In the genomic region with DNA sequence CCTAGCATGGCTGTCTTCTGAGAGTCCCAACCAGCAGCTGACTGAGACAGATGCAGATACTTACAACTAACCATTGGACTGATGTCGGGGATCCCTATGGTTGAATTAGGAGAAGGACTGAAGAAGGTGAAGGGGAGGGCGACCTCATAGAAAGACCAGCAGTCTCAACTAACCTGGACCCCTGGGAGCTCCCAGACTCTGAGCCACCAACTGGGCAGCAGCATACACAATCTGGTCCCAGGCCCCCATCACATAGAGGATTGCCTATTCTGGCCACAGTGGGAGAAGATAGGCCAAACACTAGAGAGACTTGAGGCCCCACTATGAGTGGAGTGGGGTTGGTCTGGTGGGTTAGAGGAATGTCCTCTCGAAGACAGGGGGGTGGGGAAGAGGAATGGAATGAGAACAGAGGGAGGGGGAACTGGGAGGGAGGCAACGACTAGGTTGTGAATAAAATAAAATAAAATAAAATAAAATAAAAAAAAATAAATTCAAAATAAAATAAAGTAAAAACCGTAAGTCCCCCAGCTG, we compare ENCODE assay signal across 15 mouse cellular contexts. TPM values are rescaled to one million over a fixed set of nuclear protein-coding genes. Genes with fewer than 3 reads are reported as not detected.
A peak's percentile ranks its signal among the peaks of the same experiment; 100 is the strongest.
DNase-seq lines count a peak whose midpoint lies in the region; ATAC-seq lines count a peak whose summit lies in the region.
"Had no signal": no experiment of that assay in that cellular context is flagged by ENCODE, and none has a peak within 500 bp of the region (broad histone marks: within the 10 kb centered on the region; RNA-seq: fewer than 3 reads in every experiment).

No protein-coding gene starts in this region.

- H3K27ac ChIP-seq in kidney, embryonic 14.5 days (ENCODE audit: low read depth, low read length) = no peak overlapping the region
- H3K27ac ChIP-seq in neural tube, embryonic 12.5 days = no peak overlapping the region
- H3K27ac ChIP-seq in neural tube, embryonic 15.5 days (replicated peaks) = no peak overlapping the region
- no peak overlapping the region for H3K27ac ChIP-seq in hindbrain, embryonic 16.5 days (ENCODE audit: low read depth, low read length)
- H3K27ac ChIP-seq in neural tube, embryonic 14.5 days (ENCODE audit: low read depth, low read length) = no peak overlapping the region
- H3K27ac ChIP-seq: limb, embryonic 10.5 days had no signal

- H3K36me3 ChIP-seq in kidney, embryonic 14.5 days (ENCODE audit: control insufficient read depth, insufficient read depth, low read length) = no peaks in the 10 kb centered on the region
- no peaks in the 10 kb centered on the region for H3K36me3 ChIP-seq in neural tube, embryonic 12.5 days
- no peaks in the 10 kb centered on the region for H3K36me3 ChIP-seq in neural tube, embryonic 15.5 days
- H3K36me3 ChIP-seq in hindbrain, embryonic 16.5 days (ENCODE audit: control insufficient read depth, insufficient read depth, low read length) = no peaks in the 10 kb centered on the region
- no peaks in the 10 kb centered on the region for H3K36me3 ChIP-seq in neural tube, embryonic 14.5 days (ENCODE audit: control insufficient read depth, insufficient read depth, low read length)
- H3K36me3 ChIP-seq: G1E; limb, embryonic 10.5 days had no signal

- no peaks in the 10 kb centered on the region for H3K9me3 ChIP-seq in kidney, embryonic 14.5 days (ENCODE audit: control insufficient read depth, low read length)
- H3K9me3 ChIP-seq in neural tube, embryonic 12.5 days = no peaks in the 10 kb centered on the region
- H3K9me3 ChIP-seq in neural tube, embryonic 15.5 days (replicated peaks) = no peaks in the 10 kb centered on the region
- no peaks in the 10 kb centered on the region for H3K9me3 ChIP-seq in hindbrain, embryonic 16.5 days (ENCODE audit: control insufficient read depth, low read length)
- no peaks in the 10 kb centered on the region for H3K9me3 ChIP-seq in neural tube, embryonic 14.5 days (ENCODE audit: control insufficient read depth, low read length)
- H3K9me3 ChIP-seq: G1E; limb, embryonic 10.5 days had no signal

- no peak overlapping the region for H3K4me2 ChIP-seq in kidney, embryonic 14.5 days (replicated peaks; ENCODE audit: low read depth, low read length)
- H3K4me2 ChIP-seq in neural tube, embryonic 12.5 days (replicated peaks) = no peak overlapping the region
- no peak overlapping the region for H3K4me2 ChIP-seq in neural tube, embryonic 15.5 days
- H3K4me2 ChIP-seq in hindbrain, embryonic 16.5 days (ENCODE audit: low read length) = no peak overlapping the region
- H3K4me2 ChIP-seq in neural tube, embryonic 14.5 days (ENCODE audit: low read depth, low read length) = no peak overlapping the region
- H3K4me2 ChIP-seq: liver, embryonic 11.5 days had no signal

- ATAC-seq in kidney, embryonic 14.5 days (ENCODE audit: low FRiP score, low TSS enrichment) = 0 out of 2 replicates have a peak, but pooled peaks have one; percentile 55
- peak; percentile 41; the same call in 1 of the 2 replicates for ATAC-seq in neural tube, embryonic 12.5 days (ENCODE audit: low FRiP score, low read depth)
- no peak; the same call in 1 of the 2 replicates for ATAC-seq in neural tube, embryonic 15.5 days (ENCODE audit: low FRiP score)
- peak; percentile 40; the same call in 1 of the 2 replicates for ATAC-seq in hindbrain, embryonic 16.5 days
- peak; percentile 69 for ATAC-seq in neural tube, embryonic 14.5 days (ENCODE audit: low read depth)
- no peak for ATAC-seq in erythroid progenitor cell, adult 5-6 weeks (replicated peaks; ENCODE audit: low FRiP score, poor library complexity, severe bottlenecking)

- no peaks in the 10 kb centered on the region for H3K27me3 ChIP-seq in kidney, embryonic 14.5 days (ENCODE audit: control insufficient read depth, insufficient read depth, low read length)
- H3K27me3 ChIP-seq in neural tube, embryonic 12.5 days (replicated peaks) = no peaks in the 10 kb centered on the region
- H3K27me3 ChIP-seq in neural tube, embryonic 15.5 days (replicated peaks) = no peaks in the 10 kb centered on the region
- no peaks in the 10 kb centered on the region for H3K27me3 ChIP-seq in hindbrain, embryonic 16.5 days (replicated peaks; ENCODE audit: control insufficient read depth, insufficient read depth, low read length)
- no peaks in the 10 kb centered on the region for H3K27me3 ChIP-seq in neural tube, embryonic 14.5 days (ENCODE audit: control insufficient read depth, insufficient read depth, low read length)

- no peaks in the 10 kb centered on the region for H3K4me1 ChIP-seq in kidney, embryonic 14.5 days (ENCODE audit: control insufficient read depth, insufficient read depth, low read length)
- no peaks in the 10 kb centered on the region for H3K4me1 ChIP-seq in neural tube, embryonic 12.5 days
- H3K4me1 ChIP-seq in neural tube, embryonic 15.5 days = no peaks in the 10 kb centered on the region
- H3K4me1 ChIP-seq in hindbrain, embryonic 16.5 days (ENCODE audit: control insufficient read depth, insufficient read depth, low read depth, low read length) = peaks cover 2% of the 10 kb centered on the region; the same call in 1 of the 2 replicates
- no peaks in the 10 kb centered on the region for H3K4me1 ChIP-seq in neural tube, embryonic 14.5 days (ENCODE audit: control insufficient read depth, insufficient read depth, low read length)
- H3K4me1 ChIP-seq: limb, embryonic 10.5 days had no signal

- no peak overlapping the region for H3K4me3 ChIP-seq in kidney, embryonic 14.5 days (ENCODE audit: low read length)
- no peak overlapping the region for H3K4me3 ChIP-seq in neural tube, embryonic 12.5 days
- no peak overlapping the region for H3K4me3 ChIP-seq in neural tube, embryonic 15.5 days (replicated peaks)
- no peak overlapping the region for H3K4me3 ChIP-seq in hindbrain, embryonic 16.5 days (ENCODE audit: low read length)
- H3K4me3 ChIP-seq in neural tube, embryonic 14.5 days (ENCODE audit: low read depth, low read length) = no peak overlapping the region
- H3K4me3 ChIP-seq: limb, embryonic 10.5 days; myocyte had no signal

- WGBS in kidney, embryonic 14.5 days = 78% methylated on average over 5 of the region's 5 CpGs
- 92% methylated on average over 5 of the region's 5 CpGs for WGBS in neural tube, embryonic 12.5 days
- 92% methylated on average over 5 of the region's 5 CpGs for WGBS in neural tube, embryonic 15.5 days
- WGBS in hindbrain, embryonic 16.5 days = 81% methylated on average over 5 of the region's 5 CpGs
- 90% methylated on average over 5 of the region's 5 CpGs for WGBS in neural tube, embryonic 14.5 days

- H3K9ac ChIP-seq in kidney, embryonic 14.5 days (ENCODE audit: low read depth, low read length) = no peak overlapping the region
- H3K9ac ChIP-seq in neural tube, embryonic 12.5 days = no peak overlapping the region
- no peak overlapping the region for H3K9ac ChIP-seq in neural tube, embryonic 15.5 days (replicated peaks)
- no peak overlapping the region for H3K9ac ChIP-seq in hindbrain, embryonic 16.5 days (ENCODE audit: low read depth, low read length)
- no peak overlapping the region for H3K9ac ChIP-seq in neural tube, embryonic 14.5 days (replicated peaks; ENCODE audit: low read depth, low read length)

- DNase-seq in kidney, adult 11 months = no peak
- no peak for DNase-seq in B cell, adult 2 months
- DNase-seq: cerebellum, adult 9-11 months; heart, postnatal 4 days; thymus, postnatal 4 days had no signal

RNA-seq across cellular contexts. Expression of gene Cc2d2a, which starts 28.0 kb away (rescaled TPM):
- 9.5 and 14.0 TPM in 2 replicates for polyA plus RNA-seq in kidney, embryonic 14.5 days (2014; fragmentation: Nextera tagmentation; extraction: Ambion mirVana)
- polyA plus RNA-seq in neural tube, embryonic 12.5 days (2016; fragmentation: Nextera tagmentation; extraction: Ambion mirVana) = 7.2 and 9.6 TPM in 2 replicates
- polyA plus RNA-seq in neural tube, embryonic 15.5 days (2015; fragmentation: Nextera tagmentation; extraction: Ambion mirVana) = 7.6 and 8.4 TPM in 2 replicates
- 7.2 and 8.4 TPM in 2 replicates for polyA plus RNA-seq in hindbrain, embryonic 16.5 days (2015; fragmentation: Nextera tagmentation; extraction: Ambion mirVana)
- polyA plus RNA-seq in neural tube, embryonic 14.5 days (2014; fragmentation: Nextera tagmentation; extraction: Ambion mirVana) = 7.2 and 8.6 TPM in 2 replicates
- total RNA-seq in erythroid progenitor cell, adult 5-6 weeks (2015; ENCODE audit: low replicate concordance) = 0.84 and 1.1 TPM in 2 replicates
- total RNA-seq in erythroid progenitor cell, adult 5-6 weeks (2017; ENCODE audit: low replicate concordance) = under 0.01 and 0.38 TPM in 2 replicates
- total RNA-seq: G1E had no signal
- polyA plus RNA-seq: G1E had no signal

Comparison
In these comparisons a context has a peak if more than half of its experiments do, and no peak if none do; other contexts are left out.
1. ATAC-seq: peak in kidney, embryonic 14.5 days (single experiment), neural tube, embryonic 12.5 days (single experiment), hindbrain, embryonic 16.5 days (single experiment) and neural tube, embryonic 14.5 days (single experiment); none in neural tube, embryonic 15.5 days (single experiment) and erythroid progenitor cell, adult 5-6 weeks (single experiment).